Comparison of ENCODE assay signal across 22 mouse cellular contexts in genomic region chr12:117850472-117850871, GRCm38 (mm10). TPM values are rescaled to one million over a fixed set of nuclear protein-coding genes. Genes with fewer than 3 reads are reported as not detected.
DNase-seq lines count a peak whose midpoint lies in the region; ATAC-seq and TF ChIP-seq lines count a peak whose summit lies in the region.
"Had no signal": no experiment of that assay in that cellular context is flagged by ENCODE, and none has a peak within 500 bp of the region (broad histone marks: within the 10 kb centered on the region; RNA-seq: fewer than 3 reads in every experiment).

No protein-coding gene starts in this region.

- no peak overlapping the region for H3K9ac ChIP-seq in lung, embryonic 14.5 days
- H3K9ac ChIP-seq: liver, postnatal 0 days; midbrain, embryonic 12.5 days had no signal

- DNase-seq in heart, embryonic 10.5 days (ENCODE audit: low spot score) = no peak
- DNase-seq in heart, adult 8-10 months (ENCODE audit: low spot score) = no peak
- DNase-seq in lung, embryonic 14.5 days = peak; percentile 33
- no peak for DNase-seq in lung, adult 18-20 months
- DNase-seq in embryo, embryonic 10.5 days (ENCODE audit: low spot score) = peak; percentile 58
- peak; percentile 61 for DNase-seq in retina, postnatal 1 day
- no peak for DNase-seq in left cerebral cortex, adult 8-10 months (ENCODE audit: low spot score in 2 of 2)
- DNase-seq: adrenal gland, postnatal 14 days; cerebellum, adult 2 months; gastrocnemius, postnatal 10 days; kidney, adult 2 months; kidney, postnatal 36 days; layer of hippocampus, adult 9-11 months; liver; liver, postnatal 0 days; lung, postnatal 36 days; right cerebral cortex, postnatal 14 days had no signal

- 0 out of 2 replicates have a peak overlapping the region, but pooled peaks have one; percentile 24 for H3K27ac ChIP-seq in heart, embryonic 10.5 days
- H3K27ac ChIP-seq in lung, embryonic 14.5 days (ENCODE audit: low read depth) = no peak overlapping the region
- H3K27ac ChIP-seq: hindbrain, embryonic 10.5 days; midbrain, embryonic 12.5 days had no signal

- TF ChIP-seq CTCF in lung, embryonic 14.5 days (IDR thresholded peaks at IDR 0.05; ENCODE audit: low read depth) = no peak

- no peaks in the 10 kb centered on the region for H3K36me3 ChIP-seq in heart, embryonic 10.5 days
- no peaks in the 10 kb centered on the region for H3K36me3 ChIP-seq in lung, embryonic 14.5 days (ENCODE audit: insufficient read depth)
- H3K36me3 ChIP-seq: hindbrain, embryonic 10.5 days; midbrain, embryonic 12.5 days had no signal

- H3K9me3 ChIP-seq in heart, embryonic 10.5 days = no peaks in the 10 kb centered on the region
- H3K9me3 ChIP-seq in lung, embryonic 14.5 days (ENCODE audit: low read depth, low read length) = no peaks in the 10 kb centered on the region
- H3K9me3 ChIP-seq: hindbrain, embryonic 10.5 days; midbrain, embryonic 12.5 days had no signal

- no peaks in the 10 kb centered on the region for H3K27me3 ChIP-seq in heart, embryonic 10.5 days (ENCODE audit: insufficient read depth, poor library complexity, severe bottlenecking)
- H3K27me3 ChIP-seq in lung, embryonic 14.5 days (ENCODE audit: insufficient read depth, low read length) = no peaks in the 10 kb centered on the region
- H3K27me3 ChIP-seq: CH12.LX had no signal

- H3K4me3 ChIP-seq in heart, embryonic 10.5 days = no peak overlapping the region
- H3K4me3 ChIP-seq in lung, embryonic 14.5 days (ENCODE audit: low read depth, low read length) = no peak overlapping the region
- H3K4me3 ChIP-seq: hindbrain, embryonic 10.5 days; midbrain, embryonic 12.5 days; myocyte had no signal

- ATAC-seq in lung, embryonic 14.5 days (ENCODE audit: insufficient read depth) = no peak
- ATAC-seq: activated CD4-positive, CD25-positive, alpha-beta regulatory T cell, adult 4 months; liver, postnatal 0 days had no signal

- H3K4me2 ChIP-seq in lung, embryonic 14.5 days = no peak overlapping the region
- H3K4me2 ChIP-seq: midbrain, embryonic 12.5 days had no signal

- H3K4me1 ChIP-seq in heart, embryonic 10.5 days = peaks cover 10% of the 10 kb centered on the region
- H3K4me1 ChIP-seq in lung, embryonic 14.5 days (ENCODE audit: insufficient read depth) = no peaks in the 10 kb centered on the region; the same call in 1 of the 2 replicates

- 32% methylated on average over 10 of the region's 10 CpGs for WGBS in heart, embryonic 10.5 days
- 52% methylated on average over 10 of the region's 10 CpGs for WGBS in lung, embryonic 14.5 days

RNA-seq across cellular contexts. Expression of gene Cdca7l, which starts 46.4 kb away (rescaled TPM):
- polyA plus RNA-seq in heart, embryonic 10.5 days (2016; fragmentation: Nextera tagmentation; extraction: Ambion mirVana) = 18.5 and 30.7 TPM in 2 replicates
- total RNA-seq in heart, adult 8-10 months (2022) = under 1 TPM in 3 of 4 experiments, not detected in 1; 0.25 to 0.43 (median 0.35) TPM
- 67.7 and 71.5 TPM in 2 replicates for polyA plus RNA-seq in lung, embryonic 14.5 days (2014; fragmentation: Nextera tagmentation; extraction: Ambion mirVana)
- total RNA-seq in left cerebral cortex, adult 8-10 months (2022) = 1 to 10 TPM in 1 of 4 experiments, under 1 TPM in 3; 0.39 to 1.3 (median 0.67) TPM

Comparison
In these comparisons a context has a peak if more than half of its experiments do, and no peak if none do; other contexts are left out.
1. DNase-seq: peak in lung, embryonic 14.5 days (single experiment), embryo, embryonic 10.5 days (single experiment) and retina, postnatal 1 day (single experiment); none in heart, embryonic 10.5 days (single experiment), heart, adult 8-10 months (single experiment), lung, adult 18-20 months (0 of 2) and left cerebral cortex, adult 8-10 months (0 of 2).